Mouse (Mus musculus) spleen, postnatal 10 days (tissue): Measurements from ENCODE around the gene Efcab9.

Source experiments
- DNase-seq, 2 experiments: peaks; one replicate each; pipeline ENCODE4 v3.0.0; 2021 to 2022; ENCODE audit warnings: low spot score in 2 of 2

Efcab9 gene

DNA sequence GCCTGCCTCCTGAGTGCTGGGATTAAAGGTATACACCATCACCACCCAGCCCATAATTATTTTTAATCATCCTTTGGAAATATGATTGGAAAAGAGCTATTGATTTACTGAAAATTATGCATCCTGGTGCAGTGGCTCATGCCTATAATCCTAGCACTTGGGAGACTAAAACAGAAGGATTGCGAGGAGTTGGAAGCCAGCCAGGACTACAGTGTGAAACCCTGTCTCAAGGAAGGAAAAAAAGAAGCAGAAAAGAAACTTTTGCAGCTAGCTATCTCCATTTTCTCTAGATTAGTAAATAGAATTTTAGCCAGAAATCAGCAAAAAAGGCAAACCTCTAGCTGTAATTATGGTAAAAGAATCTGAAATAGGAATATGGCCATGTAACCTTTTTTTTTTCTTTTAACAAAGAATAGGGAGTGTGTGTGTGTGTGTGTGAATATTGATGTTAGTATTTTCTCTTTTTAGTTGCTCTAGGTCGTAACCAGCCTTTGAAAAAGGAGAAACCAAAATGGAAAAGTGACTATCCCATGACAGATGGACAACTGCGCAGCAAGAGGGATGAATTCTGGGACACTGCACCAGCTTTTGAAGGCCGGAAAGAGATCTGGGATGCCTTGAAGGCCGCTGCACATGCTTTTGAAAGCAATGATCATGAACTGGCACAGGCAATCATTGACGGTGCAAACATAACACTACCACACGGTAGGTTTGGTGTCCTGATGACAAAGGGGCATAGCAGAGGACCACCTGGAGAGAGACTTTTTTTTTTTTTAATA lies 32.9 kb downstream of the Efcab9 start:
- DNase-seq, result no peak

DNA sequence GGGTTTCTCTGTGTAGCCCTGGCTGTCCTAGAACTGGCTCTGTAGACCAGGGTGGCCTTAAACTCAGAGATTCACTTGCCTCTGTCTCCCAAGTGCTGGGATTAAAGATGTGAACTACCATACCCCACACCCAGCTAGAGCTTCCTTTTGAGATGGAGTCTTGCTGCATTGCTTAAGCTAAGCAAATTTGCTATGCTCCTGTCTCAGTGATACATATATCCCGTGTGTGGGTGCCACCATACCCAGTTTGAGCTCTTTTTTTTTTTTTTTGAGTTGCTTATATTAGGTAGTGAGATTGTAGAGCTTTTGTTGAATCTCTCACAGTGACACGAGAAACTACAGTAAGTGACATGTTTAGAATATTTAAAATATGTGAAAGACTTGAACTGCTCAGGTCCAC lies 36.6 kb downstream of the Efcab9 start:
- DNase-seq, result no peak

DNA sequence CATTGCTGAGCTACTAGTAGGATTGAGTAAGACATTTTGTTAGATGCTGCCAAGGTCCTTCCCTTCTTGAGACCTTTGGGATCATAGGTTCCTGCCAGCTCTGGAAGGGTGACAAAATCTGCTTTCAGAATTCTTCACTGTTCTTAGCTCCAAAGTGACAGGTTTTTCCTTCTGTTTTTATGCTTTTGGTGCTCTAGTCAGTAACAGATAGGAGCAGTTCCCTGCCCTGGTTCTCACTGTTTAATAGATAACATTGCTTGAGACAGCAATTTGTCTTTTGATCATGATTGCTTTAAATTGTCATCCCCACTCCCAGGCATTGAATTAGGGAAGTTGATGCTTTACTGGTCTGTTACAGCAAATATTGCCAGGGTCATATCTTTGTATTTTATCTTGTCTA lies 38.6 kb downstream of the Efcab9 start:
- no peak for DNase-seq

DNA sequence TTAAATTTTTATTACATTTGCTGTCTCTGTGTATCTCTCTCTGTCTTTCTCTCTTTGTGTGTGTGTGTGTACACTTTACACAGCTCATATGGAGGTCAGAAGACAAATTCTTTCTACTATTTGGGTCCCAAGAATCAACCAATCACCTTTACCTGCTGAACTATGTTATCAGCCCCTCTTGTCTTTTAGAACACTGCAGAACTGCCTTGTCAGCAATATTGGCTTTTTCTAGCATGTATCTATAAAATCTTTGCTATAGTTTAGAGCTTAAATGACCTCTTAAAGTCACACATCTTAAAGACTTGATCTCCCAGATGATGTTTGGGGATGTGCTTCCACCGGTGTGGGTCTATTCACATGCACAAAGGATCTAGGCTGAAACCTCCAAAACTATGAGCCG lies 40.8 kb downstream of the Efcab9 start:
- no peak for DNase-seq

DNA sequence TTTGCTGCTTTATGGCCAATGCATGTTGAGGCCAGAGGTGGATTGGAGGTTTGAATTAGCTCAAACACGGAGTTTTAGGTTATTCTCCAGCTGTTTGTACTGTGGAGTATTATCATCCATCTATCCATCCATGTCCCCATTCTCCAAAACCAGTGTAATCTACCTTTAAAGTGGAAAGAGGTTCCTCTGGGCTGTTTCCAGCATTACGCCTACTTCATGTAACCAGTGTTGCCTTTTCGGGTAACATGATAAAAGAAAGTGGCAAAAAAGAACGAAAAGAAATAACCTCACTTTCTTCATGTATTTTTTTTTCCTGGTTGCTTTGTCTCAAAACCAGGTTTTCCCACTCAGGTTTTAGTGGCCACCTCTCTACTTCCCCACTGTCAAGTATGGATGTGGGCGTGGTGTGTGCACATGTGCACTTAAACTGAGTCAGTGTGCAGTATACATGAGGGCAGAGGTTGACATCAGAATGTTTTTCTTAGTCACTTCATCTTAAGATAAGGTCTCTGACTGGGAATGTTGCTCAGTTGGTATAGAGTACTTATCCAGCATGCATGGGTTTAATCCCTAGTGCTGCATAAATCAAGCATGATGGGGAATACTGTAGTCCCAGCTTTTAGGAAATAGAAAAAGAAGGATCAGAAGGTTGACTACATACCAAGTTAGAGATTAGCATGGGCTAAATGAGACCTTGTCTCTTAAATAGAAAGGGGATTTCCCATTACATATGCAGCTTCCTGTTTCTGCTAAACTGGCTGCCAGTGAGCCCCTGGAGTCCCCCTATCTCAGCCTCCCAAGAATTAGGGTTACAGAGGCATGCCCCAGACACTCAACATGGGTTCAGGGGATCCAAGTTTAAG lies 42.8 kb downstream of the Efcab9 start:
- DNase-seq, result peak in 1 of 2 experiments; percentile 19

DNA sequence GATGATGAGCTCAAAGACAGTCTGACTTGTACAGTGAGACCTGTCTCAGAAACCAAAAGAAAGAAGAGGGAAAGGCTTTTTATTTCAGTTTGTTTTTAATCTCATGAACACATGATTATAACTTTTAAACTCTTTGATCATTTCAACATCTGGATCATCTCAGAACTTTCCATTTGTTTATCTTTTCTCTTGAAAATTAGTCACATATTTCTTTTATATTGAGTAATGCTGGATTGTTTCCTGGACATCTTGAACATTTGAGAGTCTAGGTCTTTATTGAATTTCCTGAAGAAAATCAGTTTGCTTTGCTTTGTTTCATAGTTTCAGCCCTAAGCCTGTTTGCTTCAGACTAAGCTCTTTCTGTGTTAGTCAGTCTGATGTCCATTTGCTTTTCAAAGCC lies 43.5 kb downstream of the Efcab9 start:
- no peak for DNase-seq

DNA sequence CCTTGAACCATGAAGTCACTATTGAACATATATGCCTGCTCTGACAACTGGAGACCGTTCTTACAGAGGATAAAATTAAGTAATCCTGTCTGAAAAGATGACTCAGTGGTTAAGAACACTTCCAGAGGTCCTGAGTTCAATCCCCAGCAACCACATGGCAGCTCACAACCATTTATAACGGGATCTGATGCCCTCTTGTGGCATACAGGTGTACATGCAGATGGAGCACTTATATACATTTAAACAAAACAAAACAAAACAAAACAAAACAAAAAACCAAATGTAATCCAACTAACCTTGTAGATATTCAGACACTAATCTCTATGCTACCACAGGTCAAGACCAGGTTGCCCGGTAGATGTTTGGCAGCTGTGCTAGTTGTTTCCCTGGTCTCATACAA lies 44.4 kb downstream of the Efcab9 start:
- DNase-seq, result no peak

DNA sequence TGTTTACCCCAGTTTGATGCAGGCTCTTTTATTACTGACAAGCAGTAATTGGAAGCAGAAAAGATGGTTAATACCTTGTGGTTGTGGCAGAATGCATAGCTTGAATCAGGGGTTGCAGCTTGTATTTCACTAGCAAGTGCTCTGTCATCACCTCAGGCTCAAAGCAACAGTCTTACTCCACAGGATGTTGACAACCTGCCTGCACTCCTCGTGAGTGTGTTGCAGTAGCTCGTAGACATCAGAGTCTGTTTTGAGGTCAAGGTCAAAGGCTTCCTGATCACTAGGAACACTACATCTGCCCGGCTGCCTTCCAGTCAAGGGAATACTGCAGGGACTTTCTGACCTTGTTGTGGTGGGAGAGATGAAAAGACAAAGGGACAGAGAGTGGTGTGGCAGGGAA lies 45.3 kb downstream of the Efcab9 start:
- DNase-seq, result no peak

DNA sequence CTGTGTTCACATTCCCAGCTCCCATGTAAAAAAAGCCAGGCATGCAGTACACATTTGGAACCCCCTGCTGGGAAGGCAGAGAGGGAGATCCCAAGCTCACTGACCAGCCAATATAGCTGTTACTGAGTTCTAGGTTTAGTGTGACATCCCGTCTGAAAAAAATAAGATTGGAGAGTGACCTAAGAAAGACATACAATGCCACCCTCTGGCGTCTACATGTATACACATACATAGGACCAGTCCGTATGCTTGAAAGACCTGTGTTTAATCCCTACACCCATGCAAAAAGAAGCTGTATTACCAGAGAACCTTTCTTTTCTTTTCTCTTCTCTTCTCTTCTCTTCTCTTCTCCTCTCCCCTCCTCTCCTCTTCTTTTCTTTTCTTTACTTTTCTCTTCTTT lies 46.6 kb downstream of the Efcab9 start:
- DNase-seq, result no peak

DNA sequence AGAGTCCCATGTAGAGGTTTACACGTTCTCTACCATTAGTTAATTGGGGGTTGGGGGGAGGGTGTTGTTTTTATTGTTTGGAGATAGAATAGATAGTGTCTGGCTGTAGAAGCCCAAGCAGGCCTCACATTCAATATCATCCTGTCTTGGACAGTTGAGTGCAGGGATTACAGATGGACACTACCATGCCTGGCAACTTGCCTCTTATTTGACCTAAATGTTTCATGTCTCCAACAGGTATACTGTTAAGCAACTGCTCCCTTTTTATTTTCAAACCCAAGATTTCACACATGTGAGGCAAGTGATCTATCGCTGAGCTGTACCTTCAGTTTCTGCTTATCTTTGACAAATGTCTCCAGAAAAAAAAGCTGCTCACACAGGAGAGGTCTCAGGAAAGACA lies 50.4 kb downstream of the Efcab9 start:
- DNase-seq, result no peak

DNA sequence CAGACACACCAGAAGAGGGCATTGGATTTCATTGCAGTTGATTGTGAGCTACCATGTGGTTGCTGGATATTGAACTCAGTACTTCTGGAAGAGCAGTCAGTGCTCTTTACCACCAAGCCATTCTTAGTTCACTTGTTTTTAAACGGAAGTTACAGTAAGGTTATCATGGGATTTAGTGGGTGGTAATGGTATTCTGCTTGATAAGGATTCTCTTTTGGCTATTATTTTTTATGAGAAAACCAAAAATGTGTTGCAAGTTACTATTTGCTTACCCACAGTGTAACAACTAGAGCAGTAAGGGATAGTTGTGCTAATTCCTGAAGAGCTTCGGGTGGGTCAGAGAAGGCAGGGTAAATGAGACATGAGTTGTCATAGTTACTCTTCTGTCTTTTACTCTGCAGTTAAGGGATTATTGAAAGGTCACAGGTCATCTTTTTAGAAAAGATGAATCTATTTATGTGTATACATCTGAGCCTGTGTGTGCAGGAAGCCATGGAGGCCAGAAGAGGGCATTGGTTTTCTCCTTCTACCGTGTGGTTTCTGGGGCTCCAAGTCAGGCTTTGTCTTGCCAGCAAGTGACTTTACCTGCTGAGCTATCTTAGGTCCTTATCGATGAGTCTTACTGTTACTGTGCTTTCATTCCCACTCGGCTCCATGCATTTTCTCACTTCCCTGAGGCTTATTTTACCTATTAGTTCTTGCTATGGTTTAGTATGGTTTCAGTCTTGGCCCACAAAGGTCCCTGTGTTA lies 56.2 kb downstream of the Efcab9 start:
- no peak for DNase-seq

DNA sequence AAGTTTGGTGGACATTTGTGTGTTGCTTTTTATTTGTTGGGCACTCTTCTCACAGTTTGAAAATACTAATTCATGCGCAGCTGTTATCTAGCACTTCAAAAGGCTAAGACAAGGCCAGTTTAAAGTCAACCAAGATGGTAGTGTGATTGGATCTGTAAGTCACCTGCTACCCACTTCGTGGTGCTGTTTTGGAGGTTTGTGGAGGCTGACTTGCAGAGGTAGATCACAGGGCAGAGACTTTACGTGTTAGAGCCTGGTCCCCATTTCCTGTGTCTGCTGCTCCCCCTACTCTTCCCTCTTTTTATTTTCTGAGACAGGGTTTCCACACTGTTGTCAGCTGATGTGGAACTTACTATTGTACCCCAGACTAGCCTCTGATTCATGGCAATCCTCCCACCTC lies 57.2 kb downstream of the Efcab9 start:
- no peak for DNase-seq
